Mouse (Mus musculus) frontal cortex, adult 2 months (tissue): ENCODE results near the gene Macf1. TPM values are rescaled to one million over a fixed set of nuclear protein-coding genes. Genes with fewer than 3 reads are reported as not detected.
A peak's percentile ranks its signal among the peaks of the same experiment; 100 is the strongest.

Source experiments
- DNase-seq, 2 experiments: peaks; one replicate each; pipeline ENCODE4 v3.0.0; 2022; ENCODE audit warnings: low spot score in 1 of 2; ENCODE audit errors: extremely low spot score in 1 of 2
- polyA plus RNA-seq: library from polyadenylated mRNA; depleted of rRNA; stranded (reverse); fragments of >200 nt; gene quantifications from 2 replicates; pipeline ENCODE4 v1.2.3, GENCODE M21; 2012

Macf1 gene
- polyA plus RNA-seq, 1 experiment, result 184 TPM

- DNase-seq, result no peak
Observed at GRCm38 (mm10) chr4:123416829-123417228, 267.3 kb downstream of the Macf1 start.

GRCm38 (mm10) chr4:123415566-123415965 is 268.6 kb downstream of the Macf1 start:
- DNase-seq, result no peak

- no peak for DNase-seq
Observed at GRCm38 (mm10) chr4:123413876-123414275, 270.3 kb downstream of the Macf1 start.

GRCm38 (mm10) chr4:123412981-123413380 is 271.2 kb downstream of the Macf1 start:
- DNase-seq, result no peak

- no peak for DNase-seq
Observed at GRCm38 (mm10) chr4:123412528-123412878, 271.7 kb downstream of the Macf1 start.

- DNase-seq, result peak; percentile 41 to 71
Observed at GRCm38 (mm10) chr4:123411732-123412527, 272.2 kb downstream of the Macf1 start.

GRCm38 (mm10) chr4:123411006-123411731 is 273.0 kb downstream of the Macf1 start:
- peak in 1 of 2 experiments; percentile 45 for DNase-seq

- peak in 1 of 2 experiments; percentile 52 for DNase-seq
Observed at GRCm38 (mm10) chr4:123409752-123410151, 274.4 kb downstream of the Macf1 start.

GRCm38 (mm10) chr4:123409034-123409692 is 275.0 kb downstream of the Macf1 start:
- peak in 1 of 2 experiments; percentile 70 for DNase-seq

GRCm38 (mm10) chr4:123407792-123408191 is 276.4 kb downstream of the Macf1 start:
- no peak for DNase-seq

GRCm38 (mm10) chr4:123404056-123404455 is 280.1 kb downstream of the Macf1 start:
- DNase-seq, result no peak

GRCm38 (mm10) chr4:123402244-123402643 is 281.9 kb downstream of the Macf1 start:
- DNase-seq, result no peak

- DNase-seq, result peak in 1 of 2 experiments; percentile 39
Observed at GRCm38 (mm10) chr4:123401265-123401664, 282.9 kb downstream of the Macf1 start.

GRCm38 (mm10) chr4:123397643-123398434 is 286.3 kb downstream of the Macf1 start:
- DNase-seq, result no peak

GRCm38 (mm10) chr4:123397049-123397448 is 287.1 kb downstream of the Macf1 start:
- no peak for DNase-seq

GRCm38 (mm10) chr4:123395435-123396000 is 288.6 kb downstream of the Macf1 start:
- DNase-seq, result no peak

GRCm38 (mm10) chr4:123394878-123395277 is 289.3 kb downstream of the Macf1 start:
- no peak for DNase-seq

GRCm38 (mm10) chr4:123394269-123394668 is 289.9 kb downstream of the Macf1 start:
- DNase-seq, result no peak

- no peak for DNase-seq
Observed at GRCm38 (mm10) chr4:123393004-123393403, 291.2 kb downstream of the Macf1 start.

GRCm38 (mm10) chr4:123392187-123392586 is 292.0 kb downstream of the Macf1 start:
- no peak for DNase-seq
